Mouse (Mus musculus): ENCODE measurements around the gene Sf3b4. TPM values are rescaled to one million over a fixed set of nuclear protein-coding genes. Genes with fewer than 3 reads are reported as not detected.
A peak's percentile ranks its signal among the peaks of the same experiment; 100 is the strongest.
"Not testable (repeated sequence)": the region's sequence is repeated elsewhere in the genome, so short reads cannot be mapped to it uniquely, and the experiment has no call there.

The Sf3b4 gene
- total RNA-seq, 4 experiments from 2014 or later, result 14.1 to 17.2 (median 16.2) TPM

DNA sequence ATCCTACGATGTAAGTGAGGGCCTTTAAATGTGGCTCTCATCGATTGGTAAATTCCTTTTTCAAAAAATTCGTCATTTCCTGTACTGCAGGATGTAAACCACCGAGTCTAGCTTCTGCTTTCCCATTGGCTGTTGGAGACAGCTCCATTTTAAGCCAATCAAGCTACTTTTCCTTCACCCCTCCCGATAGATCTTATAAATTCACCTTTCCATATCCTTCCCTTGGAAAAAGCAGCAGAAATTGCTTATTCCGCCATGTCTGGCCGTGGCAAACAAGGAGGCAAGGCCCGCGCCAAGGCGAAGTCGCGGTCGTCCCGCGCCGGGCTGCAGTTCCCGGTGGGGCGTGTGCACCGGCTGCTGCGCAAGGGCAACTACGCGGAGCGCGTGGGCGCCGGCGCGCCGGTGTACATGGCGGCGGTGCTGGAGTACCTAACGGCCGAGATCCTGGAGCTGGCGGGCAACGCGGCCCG is 47.6 kb downstream of the Sf3b4 start, which contains the start of the genes Bola1 and Hist2h2ab:
TSS of gene Bola1 (minus strand) at position 49 of the 470 bp plus-strand sequence.
TSS of gene Hist2h2ab (plus strand) at position 205 of the 470 bp plus-strand sequence.
- DNase-seq (ENCODE audit: low spot score), result peak; percentile 92

DNA sequence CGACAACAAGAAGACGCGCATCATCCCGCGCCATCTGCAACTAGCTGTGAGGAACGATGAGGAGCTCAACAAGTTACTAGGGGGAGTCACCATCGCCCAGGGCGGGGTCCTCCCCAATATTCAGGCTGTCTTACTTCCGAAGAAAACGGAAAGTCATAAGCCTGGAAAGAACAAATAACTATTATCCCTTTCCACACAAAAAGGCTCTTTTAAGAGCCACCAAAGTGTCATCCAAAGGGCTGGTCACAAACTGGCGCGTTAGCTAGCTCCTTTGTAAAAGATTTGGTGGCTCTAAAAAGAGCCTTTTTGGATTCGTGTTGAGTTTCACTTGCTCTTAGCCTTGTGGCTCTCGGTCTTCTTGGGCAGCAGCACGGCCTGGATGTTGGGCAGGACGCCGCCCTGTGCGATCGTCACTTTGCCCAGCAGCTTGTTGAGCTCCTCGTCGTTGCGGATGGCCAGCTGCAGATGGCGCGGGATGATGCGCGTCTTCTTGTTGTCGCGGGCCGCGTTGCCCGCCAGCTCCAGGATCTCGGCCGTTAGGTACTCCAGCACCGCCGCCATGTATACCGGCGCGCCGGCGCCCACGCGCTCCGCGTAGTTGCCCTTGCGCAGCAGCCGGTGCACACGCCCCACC is 48.1 kb downstream of the Sf3b4 start:
- DNase-seq (ENCODE audit: low spot score), result not testable (repeated sequence)

DNA sequence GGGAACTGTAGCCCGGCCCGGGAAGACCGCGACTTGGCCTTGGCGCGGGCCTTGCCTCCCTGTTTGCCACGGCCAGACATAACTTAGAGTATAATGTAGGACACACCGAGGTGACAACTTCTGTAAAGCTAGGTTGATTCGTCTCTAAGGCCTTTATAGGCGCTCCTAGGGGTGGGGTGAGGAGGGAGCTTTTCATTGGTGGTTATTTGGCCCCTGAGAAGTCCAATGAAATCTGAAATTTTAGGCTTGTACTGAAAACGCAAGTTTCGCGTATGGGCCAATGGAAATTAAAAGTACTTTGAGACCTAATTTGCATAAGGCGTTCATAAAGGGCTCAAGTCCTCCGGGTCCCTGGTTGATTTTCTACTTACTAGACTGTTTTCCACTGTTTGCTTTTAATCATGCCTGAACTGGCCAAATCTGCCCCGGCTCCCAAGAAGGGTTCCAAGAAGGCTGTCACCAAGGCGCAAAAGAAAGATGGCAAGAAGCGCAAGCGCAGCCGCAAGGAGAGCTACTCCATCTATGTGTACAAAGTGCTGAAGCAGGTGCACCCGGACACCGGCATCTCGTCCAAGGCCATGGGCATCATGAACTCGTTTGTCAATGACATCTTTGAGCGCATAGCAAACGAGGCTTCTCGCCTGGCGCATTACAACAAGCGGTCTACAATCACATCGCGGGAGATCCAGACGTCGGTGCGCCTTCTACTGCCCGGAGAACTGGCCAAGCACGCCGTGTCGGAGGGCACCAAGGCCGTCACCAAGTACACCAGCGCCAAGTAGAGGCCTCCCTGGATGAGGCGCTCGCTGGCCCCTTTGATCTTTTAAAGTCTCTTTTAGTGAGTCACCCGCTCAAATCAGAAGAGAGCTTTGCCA is 48.9 kb downstream of the Sf3b4 start, which contains the start of the genes Hist2h2ac and Hist2h2be:
TSS of gene Hist2h2ac (minus strand) at position 116 of the 875 bp plus-strand sequence.
TSS of gene Hist2h2be (plus strand) at position 355 of the 875 bp plus-strand sequence.
- peak; percentile 96 for DNase-seq (ENCODE audit: low spot score)

DNA sequence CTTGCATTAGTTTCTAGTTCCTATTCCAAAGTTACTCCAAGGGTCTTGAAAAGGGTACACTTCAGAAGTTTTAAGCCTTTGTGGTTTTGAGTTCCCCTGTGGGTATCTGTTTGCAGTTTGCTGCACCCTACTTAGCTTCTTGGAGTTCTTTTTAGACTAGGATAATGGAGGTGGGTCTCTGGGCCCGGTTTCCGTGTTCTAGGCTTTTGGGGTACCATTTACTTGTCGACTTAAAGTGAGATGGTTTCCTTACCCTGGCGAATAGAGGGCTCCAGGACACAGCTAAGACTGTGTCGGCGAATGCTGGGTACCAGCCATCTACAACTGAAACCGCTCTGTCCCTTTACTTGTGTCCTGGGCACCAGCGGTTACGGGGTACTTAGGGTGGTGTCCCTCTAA is 49.5 kb downstream of the Sf3b4 start:
- no peak for DNase-seq (ENCODE audit: low spot score)

DNA sequence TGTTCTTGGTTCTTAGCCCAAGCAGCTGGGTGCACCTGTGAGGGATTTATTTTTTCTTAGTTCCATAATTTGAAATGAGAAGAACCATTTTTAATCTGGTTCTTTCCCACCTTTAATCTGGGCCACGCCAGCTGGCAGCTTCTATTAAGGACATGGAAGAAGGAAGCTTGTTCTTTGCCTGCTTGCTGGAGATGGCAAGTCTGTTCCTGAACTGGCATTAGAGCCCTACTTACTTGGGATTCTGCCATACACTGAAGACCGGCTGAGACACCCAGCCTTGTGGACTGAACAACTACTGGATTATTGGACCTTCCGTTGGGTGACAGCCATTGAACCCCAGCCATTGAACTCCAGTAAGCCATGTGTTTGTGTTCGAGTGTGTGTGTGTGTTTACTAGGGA is 50.6 kb downstream of the Sf3b4 start:
- DNase-seq (ENCODE audit: low spot score), result no peak

DNA sequence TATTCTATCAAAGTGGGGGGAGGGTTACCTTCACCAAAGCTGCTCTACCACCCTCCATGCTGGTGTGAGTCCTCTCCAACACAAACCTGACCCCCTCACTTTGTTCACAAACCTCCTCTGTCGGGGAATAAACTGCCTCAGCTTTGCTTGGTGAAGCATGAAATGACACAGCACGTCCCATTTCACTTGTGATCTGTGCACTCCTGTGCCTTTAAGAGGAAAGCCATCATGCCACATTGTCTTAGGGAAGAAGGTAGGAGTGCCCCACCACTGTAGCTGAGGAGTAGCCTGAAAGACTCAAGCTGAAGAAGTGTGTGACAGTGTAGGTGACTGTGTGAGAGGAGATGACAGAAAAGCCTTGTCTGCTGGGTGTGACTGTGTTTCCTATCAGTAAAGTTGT is 53.3 kb downstream of the Sf3b4 start:
- DNase-seq (ENCODE audit: low spot score), result no peak

Small RNAs within 50 kb of the gene (microRNA-seq; reads per million reads assigned to microRNA genes)
- not detected for gene Gm44492

Other genes with a start within 250 kb of the Sf3b4 start
- gene Anp32e, start 243.1 kb upstream of the Sf3b4 start, total RNA-seq (2022), result 10 to 100 TPM; 76.7 to 95.7 (median 82.9) TPM
- 10 to 100 TPM; 55.7 to 68.3 (median 61.1) TPM for gene Plekho1, start 176.3 kb upstream of the Sf3b4 start, total RNA-seq (2022)
- 10 to 100 TPM; 27.2 to 33.8 (median 30.0) TPM for gene Vps45, start 113.9 kb upstream of the Sf3b4 start, total RNA-seq (2022)
- 10 to 100 TPM; 55.4 to 63.1 (median 59.8) TPM for gene Otud7b, start 67.8 kb upstream of the Sf3b4 start, total RNA-seq (2022)
- gene Mtmr11, start 10.3 kb upstream of the Sf3b4 start, total RNA-seq (2022), result 1 to 10 TPM; 1.7 to 3.0 (median 2.2) TPM
- 1 to 10 TPM; 1.6 to 7.0 (median 4.2) TPM for gene Sv2a, start 8.8 kb downstream of the Sf3b4 start, total RNA-seq (2022)
- 10 to 100 TPM; 24.1 to 35.6 (median 29.8) TPM for gene Bola1, start 47.4 kb downstream of the Sf3b4 start, total RNA-seq (2022)
- 1 to 10 TPM; 1.4 to 3.6 (median 2.9) TPM for gene Hist2h2ab, start 47.5 kb downstream of the Sf3b4 start, total RNA-seq (2022)
- gene Hist2h2ac, start 48.5 kb downstream of the Sf3b4 start, total RNA-seq (2022), result 10 to 100 TPM; 17.5 to 26.5 (median 24.3) TPM
- 10 to 100 TPM in 2 of 4 experiments, 1 to 10 TPM in 2; 8.3 to 10.2 (median 9.8) TPM for gene Hist2h2be, start 48.8 kb downstream of the Sf3b4 start, total RNA-seq (2022)
- 1 to 10 TPM; 4.1 to 8.4 (median 6.8) TPM for gene Hist2h3c2, start 66.8 kb downstream of the Sf3b4 start, total RNA-seq (2022)
- 100 to 1,000 TPM; 141 to 256 (median 216) TPM for gene Hist2h2aa2, start 67.9 kb downstream of the Sf3b4 start, total RNA-seq (2022)
- gene Hist2h2aa1, start 73.2 kb downstream of the Sf3b4 start, total RNA-seq (2022), result 10 to 100 TPM in 3 of 4 experiments, 1 to 10 TPM in 1; 8.5 to 81.5 (median 26.6) TPM
- gene Hist2h3c1, start 74.4 kb downstream of the Sf3b4 start, total RNA-seq (2022), result not detected
- gene Hist2h4, start 91.0 kb downstream of the Sf3b4 start, total RNA-seq (2022), result 10 to 100 TPM; 10.8 to 16.2 (median 12.3) TPM
- gene Hist2h3b, start 96.3 kb downstream of the Sf3b4 start, total RNA-seq (2022), result 10 to 100 TPM; 12.2 to 24.7 (median 15.9) TPM
- 10 to 100 TPM; 28.0 to 42.3 (median 33.7) TPM for gene Hist2h2bb, start 97.4 kb downstream of the Sf3b4 start, total RNA-seq (2022)
- gene Fcgr1, start 121.6 kb downstream of the Sf3b4 start, total RNA-seq (2022), result 1 to 10 TPM in 1 of 4 experiments, under 1 TPM in 3; 0.38 to 1.1 (median 0.66) TPM

Measured in heart, adult 8-10 months (tissue).